Mouse (Mus musculus): ENCODE measurements around the gene Osbpl2. TPM values are rescaled to one million over a fixed set of nuclear protein-coding genes. Genes with fewer than 3 reads are reported as not detected.
A peak's percentile ranks its signal among the peaks of the same experiment; 100 is the strongest.

Osbpl2 gene
- polyA plus RNA-seq, 1 experiment = 69.6 TPM

DNA sequence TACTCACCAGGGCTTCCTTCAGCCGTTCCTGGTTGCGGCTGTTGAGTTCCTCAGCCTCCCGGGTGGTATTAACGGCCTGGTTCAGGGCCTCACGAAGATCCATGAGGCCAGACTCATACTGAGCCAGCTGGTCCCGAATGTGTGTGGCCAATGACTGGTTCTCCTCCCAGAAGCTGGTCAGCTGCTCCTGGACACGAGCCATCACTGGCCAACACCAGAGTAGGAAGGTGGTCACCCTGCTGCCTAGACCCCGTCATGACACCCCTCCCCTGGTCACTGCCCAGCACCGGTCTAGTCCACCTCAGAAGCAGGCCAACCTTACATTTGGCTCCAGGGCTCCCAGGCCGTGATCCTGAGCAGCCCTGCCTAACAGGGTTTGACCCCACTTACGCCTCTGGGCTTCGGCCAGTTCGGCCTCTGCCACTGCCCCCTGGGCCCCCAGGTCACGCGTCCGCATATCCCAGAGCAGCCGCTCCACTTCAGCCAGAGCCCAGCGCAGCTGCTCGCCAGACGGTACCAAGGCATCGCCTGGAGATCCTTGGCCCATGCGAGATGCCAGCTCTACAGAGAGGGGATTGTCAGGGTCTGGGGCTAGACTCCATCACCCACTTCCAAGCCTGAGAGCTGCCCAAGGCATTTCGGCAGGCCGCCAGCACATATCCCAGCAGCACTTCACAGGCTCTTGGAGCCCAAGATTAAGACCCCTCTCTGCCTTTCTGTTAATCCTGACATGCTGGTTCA lies 65.1 kb downstream of the Osbpl2 start:
- TF ChIP-seq POLR2A (IDR thresholded peaks at IDR 0.05; ENCODE audit: borderline replicate concordance, insufficient read depth, low read length) = no peak
- TF ChIP-seq CTCF (IDR thresholded peaks at IDR 0.05; ENCODE audit: borderline replicate concordance, insufficient read depth, low read depth, low read length) = no peak
- 41% methylated on average over 24 of the region's 24 CpGs for WGBS

DNA sequence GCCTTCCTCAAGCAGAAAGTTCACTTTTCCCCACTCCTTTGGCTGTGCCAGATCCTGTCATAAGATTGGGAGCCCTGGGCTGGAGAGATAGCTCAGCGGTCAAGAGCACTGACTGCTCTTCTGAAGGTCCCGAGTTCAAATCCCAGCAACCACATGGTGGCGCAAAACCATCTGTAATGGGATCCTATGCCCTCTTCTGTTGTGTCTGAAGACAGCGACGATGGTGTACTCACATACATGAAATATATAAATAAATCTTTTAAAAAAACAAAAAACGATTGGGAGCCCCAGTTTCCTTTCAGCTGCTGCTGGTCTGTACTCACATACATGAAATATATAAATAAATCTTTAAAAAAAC lies 65.6 kb downstream of the Osbpl2 start:
- H3K27me3 ChIP-seq (ENCODE audit: control insufficient read depth, insufficient read depth, low read length) = no peaks in the 10 kb centered on the region
- WGBS = 60% methylated on average over 6 of the region's 6 CpGs
- no peak overlapping the region for H3K27ac ChIP-seq (ENCODE audit: insufficient read depth, low read length)
- peaks cover 8% of the 10 kb centered on the region for H3K4me1 ChIP-seq (ENCODE audit: control insufficient read depth, insufficient read depth, low read length)
- TF ChIP-seq POLR2A (IDR thresholded peaks at IDR 0.05; ENCODE audit: borderline replicate concordance, insufficient read depth, low read length) (no peak), CTCF (IDR thresholded peaks at IDR 0.05; ENCODE audit: borderline replicate concordance, insufficient read depth, low read depth, low read length) (0 out of 2 replicates have a peak, but pooled peaks have one; percentile 8)
- no peak overlapping the region for H3K4me3 ChIP-seq (replicated peaks; ENCODE audit: insufficient read depth, low read depth, low read length)
- DNase-seq = no peak

More for the DNA sequence above, 65.1 kb downstream of the Osbpl2 start:
- peaks cover 8% of the 10 kb centered on the region for H3K4me1 ChIP-seq (ENCODE audit: control insufficient read depth, insufficient read depth, low read length)
- no peak overlapping the region for H3K4me3 ChIP-seq (replicated peaks; ENCODE audit: insufficient read depth, low read depth, low read length)
- DNase-seq = no peak
- H3K27ac ChIP-seq (ENCODE audit: insufficient read depth, low read length) = no peak overlapping the region
- no peaks in the 10 kb centered on the region for H3K27me3 ChIP-seq (ENCODE audit: control insufficient read depth, insufficient read depth, low read length)

DNA sequence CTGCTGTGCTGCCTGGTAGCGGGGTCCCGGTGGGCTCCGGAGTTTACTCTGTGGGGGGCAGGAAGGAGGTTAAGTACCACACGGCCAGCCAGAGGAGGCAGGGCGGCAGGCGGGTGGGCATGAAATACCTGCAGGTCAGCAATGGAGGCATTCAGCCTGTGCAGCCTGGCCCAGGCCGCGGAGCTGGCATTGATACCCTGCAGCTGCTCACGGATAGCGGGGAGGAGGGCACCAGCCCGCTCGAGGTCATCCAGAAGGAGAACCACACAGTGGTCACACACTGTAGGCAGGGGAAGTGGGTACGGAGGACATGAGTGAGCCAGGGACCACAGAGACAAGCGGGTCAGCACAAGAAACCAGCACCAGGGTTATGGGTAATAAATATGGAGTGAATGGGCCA lies 66.6 kb downstream of the Osbpl2 start:
- no peak for DNase-seq
- 60% methylated on average over 14 of the region's 14 CpGs for WGBS
- TF ChIP-seq POLR2A (IDR thresholded peaks at IDR 0.05; ENCODE audit: borderline replicate concordance, insufficient read depth, low read length) (no peak), CTCF (IDR thresholded peaks at IDR 0.05; ENCODE audit: borderline replicate concordance, insufficient read depth, low read depth, low read length) (no peak)
- Histone ChIP-seq H3K27me3 (ENCODE audit: control insufficient read depth, insufficient read depth, low read length) (no peaks in the 10 kb centered on the region), H3K4me3 (replicated peaks; ENCODE audit: insufficient read depth, low read depth, low read length) (no peak overlapping the region), H3K4me1 (ENCODE audit: control insufficient read depth, insufficient read depth, low read length) (peaks cover 8% of the 10 kb centered on the region), H3K27ac (ENCODE audit: insufficient read depth, low read length) (no peak overlapping the region)

DNA sequence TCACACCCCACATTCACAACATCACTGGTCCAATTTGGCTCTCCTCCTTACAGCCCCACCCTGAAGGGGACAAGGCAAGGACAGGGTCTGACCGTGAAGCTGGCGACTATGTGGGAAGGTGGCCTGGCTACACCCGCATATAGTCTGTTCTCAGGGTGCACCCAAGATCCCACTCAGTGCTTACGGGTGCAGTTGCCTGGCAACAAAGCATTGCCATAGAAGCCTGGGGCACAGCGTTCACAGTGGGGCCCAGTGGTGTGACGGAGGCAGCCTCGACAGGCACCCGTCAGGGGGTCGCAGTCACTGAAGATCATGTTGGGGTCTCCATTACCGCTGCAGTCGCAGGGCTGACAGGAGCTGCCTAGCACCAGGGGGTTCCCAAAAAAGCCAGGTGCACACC lies 68.3 kb downstream of the Osbpl2 start:
- 79% methylated on average over 11 of the region's 11 CpGs for WGBS
- no peak for TF ChIP-seq CTCF (IDR thresholded peaks at IDR 0.05; ENCODE audit: borderline replicate concordance, insufficient read depth, low read depth, low read length)
- no peak for TF ChIP-seq POLR2A (IDR thresholded peaks at IDR 0.05; ENCODE audit: borderline replicate concordance, insufficient read depth, low read length)
- Histone ChIP-seq H3K27ac (ENCODE audit: insufficient read depth, low read length) (no peak overlapping the region), H3K27me3 (ENCODE audit: control insufficient read depth, insufficient read depth, low read length) (no peaks in the 10 kb centered on the region), H3K4me1 (ENCODE audit: control insufficient read depth, insufficient read depth, low read length) (peaks cover 3% of the 10 kb centered on the region), H3K4me3 (replicated peaks; ENCODE audit: insufficient read depth, low read depth, low read length) (no peak overlapping the region)
- no peak for DNase-seq

DNA sequence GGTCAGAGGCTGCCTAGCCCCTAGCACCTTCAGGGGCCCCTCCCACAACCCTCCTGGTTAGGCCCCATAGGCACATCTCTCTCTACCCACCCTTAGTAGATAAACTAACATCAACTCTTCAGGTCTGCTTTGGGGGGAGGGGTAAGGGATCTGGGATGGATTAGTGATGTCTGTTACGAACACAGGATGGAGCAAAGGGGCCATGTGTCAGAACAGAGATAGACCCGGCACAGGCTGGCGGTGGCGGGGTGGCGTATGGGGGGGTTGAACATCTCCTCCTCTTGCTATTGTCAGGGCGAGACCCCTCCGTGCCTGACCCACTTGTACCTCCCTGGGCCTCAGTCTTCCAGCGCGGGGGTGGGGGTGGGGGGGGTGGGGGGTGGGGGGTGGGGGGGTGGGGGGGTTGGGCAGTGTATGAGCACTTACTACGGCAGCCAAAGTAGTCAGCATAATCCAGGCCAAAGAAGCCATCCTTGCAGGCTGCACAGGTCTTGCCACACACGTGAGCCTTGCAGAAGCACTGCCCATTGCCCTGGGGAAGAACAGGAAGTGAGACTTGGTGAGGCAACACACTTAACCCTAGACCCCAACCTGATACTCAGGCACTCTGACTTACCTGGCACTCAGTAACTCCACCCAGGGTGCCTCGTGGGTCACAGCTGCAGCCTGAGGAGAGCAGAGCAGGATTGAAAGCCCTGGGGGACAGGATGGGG lies 77.7 kb downstream of the Osbpl2 start:
- 76% methylated on average over 12 of the region's 12 CpGs for WGBS

DNA sequence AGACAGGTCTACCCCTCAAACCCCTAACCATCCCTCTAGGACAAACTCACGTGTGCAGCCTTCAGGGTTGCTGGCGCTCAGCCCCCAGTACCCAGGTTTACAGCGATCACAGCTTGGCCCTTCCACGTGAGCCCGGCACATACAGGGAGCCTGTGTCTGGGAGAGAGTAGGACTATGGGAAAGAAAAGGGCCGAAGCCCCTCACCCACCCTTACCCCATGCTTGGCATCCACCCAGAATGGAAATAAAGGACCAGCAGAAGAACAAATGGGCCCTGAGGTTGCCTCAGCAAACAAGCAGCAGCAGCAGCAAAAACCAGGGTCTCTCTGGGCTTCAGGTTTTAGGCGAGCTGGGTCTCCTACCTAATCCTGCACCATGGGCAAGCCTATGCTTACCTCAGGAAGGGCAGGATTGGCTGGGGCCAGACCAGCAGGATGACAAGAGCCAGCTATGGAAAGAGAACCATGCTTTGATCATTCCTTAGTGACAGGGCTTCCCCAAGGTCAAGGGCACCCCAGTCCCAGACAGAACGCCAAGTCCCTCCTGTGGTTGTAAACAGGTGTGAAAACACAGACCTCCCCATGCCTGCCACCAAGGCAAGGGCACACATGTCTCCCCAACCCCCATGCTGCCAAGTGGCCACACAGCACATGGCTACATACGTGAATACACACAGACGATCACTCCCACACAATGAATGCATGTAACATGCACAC lies 78.4 kb downstream of the Osbpl2 start:
- peaks cover 11% of the 10 kb centered on the region; the same call in 1 of the 2 replicates for H3K4me1 ChIP-seq (ENCODE audit: control insufficient read depth, insufficient read depth, low read length)
- no peak for DNase-seq
- 74% methylated on average over 10 of the region's 10 CpGs for WGBS

More for the DNA sequence above, 77.7 kb downstream of the Osbpl2 start:
- Histone ChIP-seq H3K27ac (ENCODE audit: insufficient read depth, low read length) (no peak overlapping the region), H3K4me3 (replicated peaks; ENCODE audit: insufficient read depth, low read depth, low read length) (no peak overlapping the region), H3K27me3 (ENCODE audit: control insufficient read depth, insufficient read depth, low read length) (no peaks in the 10 kb centered on the region), H3K4me1 (ENCODE audit: control insufficient read depth, insufficient read depth, low read length) (0 out of 2 replicates have a peak, but pooled peaks cover 4% of the 10 kb centered on the region)
- TF ChIP-seq POLR2A (IDR thresholded peaks at IDR 0.05; ENCODE audit: borderline replicate concordance, insufficient read depth, low read length) = no peak
- no peak for TF ChIP-seq CTCF (IDR thresholded peaks at IDR 0.05; ENCODE audit: borderline replicate concordance, insufficient read depth, low read depth, low read length)
- no peak for DNase-seq

DNA sequence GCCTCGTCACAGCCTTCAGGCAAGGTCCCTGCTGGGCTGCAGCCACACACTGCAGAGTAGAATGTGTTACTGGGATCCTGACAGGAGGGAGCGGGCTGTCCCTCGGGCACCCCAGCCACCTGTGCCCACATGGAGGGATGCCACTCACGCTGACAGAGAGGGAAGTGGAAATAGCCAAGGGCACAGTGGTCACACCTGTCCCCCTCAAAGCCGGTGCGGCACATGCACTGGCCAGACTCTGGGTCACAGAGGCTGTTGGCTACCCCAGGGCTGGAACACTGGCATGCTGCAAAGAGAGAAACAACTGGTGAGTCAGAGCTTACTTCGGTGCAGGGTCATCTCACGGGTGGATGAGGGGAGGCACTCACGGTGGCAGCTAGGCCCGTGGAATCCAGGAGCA lies 79.7 kb downstream of the Osbpl2 start:
- Histone ChIP-seq H3K4me3 (replicated peaks; ENCODE audit: insufficient read depth, low read depth, low read length) (no peak overlapping the region), H3K27me3 (ENCODE audit: control insufficient read depth, insufficient read depth, low read length) (no peaks in the 10 kb centered on the region), H3K4me1 (ENCODE audit: control insufficient read depth, insufficient read depth, low read length) (peaks cover 16% of the 10 kb centered on the region), H3K27ac (ENCODE audit: insufficient read depth, low read length) (no peak overlapping the region)
- 48% methylated on average over 10 of the region's 10 CpGs for WGBS
- no peak for TF ChIP-seq POLR2A (IDR thresholded peaks at IDR 0.05; ENCODE audit: borderline replicate concordance, insufficient read depth, low read length)
- TF ChIP-seq CTCF (IDR thresholded peaks at IDR 0.05; ENCODE audit: borderline replicate concordance, insufficient read depth, low read depth, low read length) = no peak
- DNase-seq = no peak

More for the DNA sequence above, 78.4 kb downstream of the Osbpl2 start:
- Histone ChIP-seq H3K27ac (ENCODE audit: insufficient read depth, low read length) (no peak overlapping the region), H3K4me3 (replicated peaks; ENCODE audit: insufficient read depth, low read depth, low read length) (no peak overlapping the region), H3K27me3 (ENCODE audit: control insufficient read depth, insufficient read depth, low read length) (no peaks in the 10 kb centered on the region)
- TF ChIP-seq CTCF (IDR thresholded peaks at IDR 0.05; ENCODE audit: borderline replicate concordance, insufficient read depth, low read depth, low read length) (no peak), POLR2A (IDR thresholded peaks at IDR 0.05; ENCODE audit: borderline replicate concordance, insufficient read depth, low read length) (no peak)

Measured in cerebellum, adult 2 months (tissue).